Mouse (Mus musculus): ENCODE data around the gene LTO1.

DNA sequence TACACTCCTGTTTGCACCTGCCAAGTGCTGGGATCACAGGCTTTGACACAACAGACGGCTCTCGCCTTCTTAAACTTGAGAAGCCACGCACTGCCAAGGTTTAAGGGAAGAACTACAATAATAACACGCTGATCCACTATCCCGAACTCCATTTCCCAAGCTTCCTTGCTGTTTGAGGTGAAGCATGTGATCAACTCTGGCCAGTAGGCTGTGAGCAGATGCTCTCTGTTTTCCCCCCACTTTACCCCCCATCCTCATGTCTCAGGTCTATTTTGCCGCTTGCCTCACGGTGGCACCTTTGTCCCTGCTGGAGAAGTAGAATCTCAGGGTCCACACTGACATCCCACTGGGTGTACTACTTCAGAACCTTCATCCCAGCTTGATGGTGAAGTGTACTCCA lies 6.2 kb upstream of the LTO1 start:
- TF ChIP-seq CTCF (IDR thresholded peaks at IDR 0.05; ENCODE audit: borderline replicate concordance, insufficient read depth, low read length) (no peak), POLR2A (IDR thresholded peaks at IDR 0.05; ENCODE audit: low read depth, low read length) (no peak)

All from embryonic fibroblast, embryonic 13.5 days (primary cell).